Mouse (Mus musculus) midbrain, embryonic 11.5 days (tissue): ENCODE measurements at regions not wholly inside any gene's neighbourhood (a gene's known extent, or its start where the extent isn't known, plus 50 kb on each side); places are given as distances from the start of the nearest gene placed in this dataset.
"Not testable (repeated sequence)": the region's sequence is repeated elsewhere in the genome, so short reads cannot be mapped to it uniquely, and the experiment has no call there.

Source experiments
- ATAC-seq: fragments of 200-750 bp; cut with Nextera tagmentation; 2 replicates; pipeline ENCODE4 v1.8.0; 2017; ENCODE audit warnings: moderate TSS enrichment, moderate library complexity; ENCODE audit not compliant: low FRiP score
- DNase-seq: peaks from one replicate; pipeline ENCODE4 v3.0.0; 2015; ENCODE audit warnings: low spot score; ENCODE audit errors: missing footprints
- H3K27ac ChIP-seq: fragments of 300-500 bp; sonication (generic); 2 replicates; pipeline ENCODE4 v1.5.1; 2014; ENCODE audit warnings: low read depth, low read length
- H3K27me3 ChIP-seq: fragments of 300-500 bp; sonication (generic); 2 replicates; pipeline ENCODE4 v1.6.1; 2014; ENCODE audit warnings: mild to moderate bottlenecking, low read length, moderate library complexity, mixed read lengths; ENCODE audit not compliant: control insufficient read depth, insufficient read depth
- H3K36me3 ChIP-seq: fragments of 300-500 bp; sonication (generic); 2 replicates; pipeline ENCODE4 v1.6.1; 2014; ENCODE audit warnings: mild to moderate bottlenecking, low read length, moderate library complexity, mixed read lengths; ENCODE audit not compliant: control insufficient read depth, insufficient read depth
- H3K4me1 ChIP-seq: fragments of 300-500 bp; sonication (generic); 2 replicates; pipeline ENCODE4 v1.6.1; 2014; ENCODE audit warnings: low read length; ENCODE audit not compliant: control insufficient read depth, insufficient read depth
- H3K4me2 ChIP-seq: fragments of 300-500 bp; sonication (generic); 2 replicates; pipeline ENCODE4 v1.6.1; 2014; ENCODE audit warnings: mild to moderate bottlenecking, moderate library complexity
- H3K4me3 ChIP-seq: fragments of 300-500 bp; sonication (generic); 2 replicates; pipeline ENCODE4 v1.5.1; 2014; ENCODE audit warnings: low read depth, low read length
- H3K9ac ChIP-seq: fragments of 300-500 bp; sonication (generic); 2 replicates; pipeline ENCODE4 v1.6.1; 2014; ENCODE audit warnings: low read length
- H3K9me3 ChIP-seq: fragments of 300-500 bp; sonication (generic); 2 replicates; pipeline ENCODE4 v1.6.1; 2016; ENCODE audit warnings: low read length; ENCODE audit not compliant: control insufficient read depth
- WGBS: fragments of 180-500 bp; shearing (Covaris S2); extraction: QIAGEN DNeasy Blood & Tissue Kit; methylation state at CpG from one replicate; pipeline ENCODE4 v1.1.7; 2014; 5-methylcytosine and 5-hydroxymethylcytosine counted together

GRCm38 (mm10) chr17:60838794-60839193, 1825.6 kb upstream of the Nudt12 start:
- H3K4me2 ChIP-seq, H3K36me3 ChIP-seq, H3K9me3 ChIP-seq, ATAC-seq, H3K9ac ChIP-seq, H3K4me1 ChIP-seq, H3K27ac ChIP-seq, H3K4me3 ChIP-seq, H3K27me3 ChIP-seq, DNase-seq: not testable (repeated sequence)
- WGBS, result 89% methylated on average over 3 of the region's 3 CpGs

DNA sequence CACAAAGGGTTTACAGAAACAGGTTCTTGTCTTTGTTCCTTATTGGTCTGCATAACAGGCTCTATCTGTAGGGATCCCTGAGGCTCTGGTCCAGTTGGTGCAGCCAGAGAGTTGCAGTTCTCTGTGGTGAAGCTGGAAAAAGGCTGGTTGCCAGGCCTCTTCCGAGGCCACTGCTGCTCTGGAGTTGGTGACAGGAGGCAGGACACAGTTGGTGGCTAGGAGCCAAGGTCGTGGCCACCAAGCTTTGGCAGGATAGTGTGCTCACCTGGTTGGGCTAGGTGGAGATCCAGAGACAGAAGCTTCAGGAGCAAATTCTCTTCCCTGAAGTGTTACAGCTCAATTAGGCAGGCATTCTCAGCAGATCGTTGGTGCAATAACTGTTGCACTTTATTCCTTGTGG, 1819.4 kb upstream of the Nudt12 start:
- WGBS, result 79% methylated on average over 3 of the region's 3 CpGs
- DNase-seq, result no peak
- Histone ChIP-seq H3K4me1 (no peaks in the 10 kb centered on the region), H3K9me3 (no peaks in the 10 kb centered on the region), H3K9ac (no peak overlapping the region), H3K27ac (no peak overlapping the region), H3K4me2 (no peak overlapping the region), H3K27me3 (no peaks in the 10 kb centered on the region), H3K4me3 (no peak overlapping the region), H3K36me3 (no peaks in the 10 kb centered on the region)
- ATAC-seq, result no peak

DNA sequence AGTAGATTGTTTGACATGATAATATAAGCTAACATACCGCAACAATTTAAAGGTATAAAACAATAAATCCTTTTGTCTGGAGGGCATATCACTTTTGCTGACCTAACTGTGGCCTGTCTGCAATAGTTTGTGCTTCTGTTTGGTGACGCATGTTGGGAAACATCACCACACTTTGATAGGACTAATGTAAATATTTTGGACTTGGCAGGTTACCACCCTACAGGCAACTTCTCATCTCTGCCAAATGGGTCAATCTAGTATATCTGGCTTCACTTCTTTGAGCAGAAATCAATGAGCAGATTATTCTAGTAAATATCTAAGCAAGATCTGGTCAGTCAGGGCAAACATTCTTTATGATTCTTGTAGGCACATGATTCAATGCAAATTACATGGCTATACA, 1817.3 kb upstream of the Nudt12 start:
- H3K27me3 ChIP-seq, result no peaks in the 10 kb centered on the region
- H3K9me3 ChIP-seq, result no peaks in the 10 kb centered on the region
- ATAC-seq, result no peak
- H3K27ac ChIP-seq, result no peak overlapping the region
- no peak for DNase-seq
- no peaks in the 10 kb centered on the region for H3K4me1 ChIP-seq
- no peak overlapping the region for H3K4me2 ChIP-seq
- no peak overlapping the region for H3K4me3 ChIP-seq
- no peaks in the 10 kb centered on the region for H3K36me3 ChIP-seq
- 94% methylated on average over 2 of the region's 2 CpGs for WGBS
- H3K9ac ChIP-seq, result no peak overlapping the region

- no peak overlapping the region for H3K9ac ChIP-seq
- DNase-seq (no peak), ATAC-seq (no peak)
- H3K27ac ChIP-seq, result no peak overlapping the region
- H3K4me2 ChIP-seq, result no peak overlapping the region
- H3K36me3 ChIP-seq, result no peaks in the 10 kb centered on the region
- H3K4me1 ChIP-seq, result no peaks in the 10 kb centered on the region
- 68% methylated on average over 8 of the region's 8 CpGs for WGBS
- no peak overlapping the region for H3K4me3 ChIP-seq
- no peaks in the 10 kb centered on the region for H3K9me3 ChIP-seq
- H3K27me3 ChIP-seq, result no peaks in the 10 kb centered on the region
These were observed 1791.7 kb upstream of the Nudt12 start for GRCm38 (mm10) chr17:60804715-60805449.

DNA sequence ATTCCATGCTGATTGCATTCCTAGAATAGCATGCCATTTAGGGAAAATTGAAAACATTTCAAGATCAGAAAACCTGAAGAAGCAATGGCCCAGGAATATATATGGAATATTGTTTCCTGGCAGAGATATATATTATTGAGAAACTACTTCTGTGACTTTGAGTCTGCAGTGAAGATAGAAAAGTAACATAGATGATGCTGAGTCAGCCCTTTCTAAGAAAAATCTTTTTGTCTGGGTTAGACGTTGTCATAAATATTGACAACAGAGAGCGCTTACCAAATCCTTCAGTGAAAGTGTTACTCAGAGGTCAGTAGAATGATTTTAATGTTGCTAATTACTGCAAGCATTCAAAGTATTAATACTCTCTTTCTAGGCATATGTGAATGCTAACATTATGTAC, 1749.1 kb upstream of the Nudt12 start:
- ATAC-seq (no peak), DNase-seq (no peak)
- 88% methylated on average over 2 of the region's 2 CpGs for WGBS
- Histone ChIP-seq H3K9ac (no peak overlapping the region), H3K27ac (no peak overlapping the region), H3K9me3 (no peaks in the 10 kb centered on the region), H3K27me3 (no peaks in the 10 kb centered on the region), H3K4me2 (no peak overlapping the region), H3K4me3 (no peak overlapping the region), H3K4me1 (no peaks in the 10 kb centered on the region), H3K36me3 (no peaks in the 10 kb centered on the region)

DNA sequence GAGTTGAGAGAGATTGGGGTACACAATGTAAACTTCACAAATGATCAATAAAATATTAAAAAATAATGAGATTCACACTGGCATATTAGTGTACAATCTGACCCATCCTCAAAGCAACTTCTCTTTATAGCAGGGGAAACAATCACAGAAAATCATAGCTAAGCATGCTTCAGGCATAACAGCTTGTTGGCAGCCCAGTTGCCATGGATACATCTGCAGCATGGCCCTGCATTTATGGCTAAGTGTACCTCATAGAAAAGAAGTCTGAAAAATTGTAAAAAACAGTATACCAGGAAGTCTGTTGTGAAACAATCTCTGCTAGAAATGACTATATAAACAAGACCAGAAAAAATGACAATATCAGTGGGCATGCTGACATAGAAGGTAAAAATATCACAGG, 1747.9 kb upstream of the Nudt12 start:
- no peaks in the 10 kb centered on the region for H3K27me3 ChIP-seq
- H3K4me2 ChIP-seq, result no peak overlapping the region
- H3K9me3 ChIP-seq, result no peaks in the 10 kb centered on the region
- no peak overlapping the region for H3K9ac ChIP-seq
- no peak overlapping the region for H3K27ac ChIP-seq
- H3K36me3 ChIP-seq, result no peaks in the 10 kb centered on the region
- ATAC-seq (no peak), DNase-seq (no peak)
- H3K4me3 ChIP-seq, result no peak overlapping the region
- no peaks in the 10 kb centered on the region for H3K4me1 ChIP-seq

GRCm38 (mm10) chr17:60742856-60743255, 1729.7 kb upstream of the Nudt12 start:
- no peak for DNase-seq
- no peaks in the 10 kb centered on the region for H3K4me1 ChIP-seq
- H3K9ac ChIP-seq, result no peak overlapping the region
- no peaks in the 10 kb centered on the region for H3K9me3 ChIP-seq
- no peak overlapping the region for H3K27ac ChIP-seq
- 82% methylated on average over 1 of the region's 1 CpGs for WGBS
- H3K36me3 ChIP-seq, result no peaks in the 10 kb centered on the region
- H3K4me3 ChIP-seq, result no peak overlapping the region
- no peak for ATAC-seq
- H3K27me3 ChIP-seq, result peaks cover 6% of the 10 kb centered on the region
- H3K4me2 ChIP-seq, result no peak overlapping the region

DNA sequence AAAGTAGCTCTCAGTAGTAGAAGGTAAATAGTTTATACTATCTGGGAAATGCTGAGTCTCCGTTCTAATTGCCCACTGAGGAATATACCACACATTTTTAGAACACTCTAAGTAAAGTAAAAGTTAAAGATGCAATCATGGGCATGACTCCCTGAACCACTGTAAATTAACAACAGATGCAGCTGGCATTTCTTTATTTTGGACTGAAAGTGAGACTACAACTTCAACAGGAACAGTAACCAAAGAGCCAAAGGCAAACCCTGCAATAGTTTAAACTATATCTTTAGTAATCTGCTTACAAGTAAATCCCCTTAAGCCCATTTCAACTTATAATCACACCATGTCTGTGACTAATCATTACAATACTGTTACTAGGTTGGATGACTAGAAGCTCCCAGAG, 1725.0 kb upstream of the Nudt12 start:
- peaks cover 13% of the 10 kb centered on the region for H3K27me3 ChIP-seq
- no peak overlapping the region for H3K27ac ChIP-seq
- no peaks in the 10 kb centered on the region for H3K36me3 ChIP-seq
- H3K4me3 ChIP-seq, result no peak overlapping the region
- ATAC-seq, result 0 out of 2 replicates have a peak, but pooled peaks have one; percentile 46
- no peaks in the 10 kb centered on the region for H3K9me3 ChIP-seq
- no peaks in the 10 kb centered on the region for H3K4me1 ChIP-seq
- H3K4me2 ChIP-seq, result no peak overlapping the region
- WGBS, result 79% methylated on average over 1 of the region's 1 CpGs
- H3K9ac ChIP-seq, result no peak overlapping the region
- DNase-seq, result no peak

GRCm38 (mm10) chr17:60720138-60720537, 1707.0 kb upstream of the Nudt12 start:
- 93% methylated on average over 2 of the region's 2 CpGs for WGBS
- H3K27ac ChIP-seq, result no peak overlapping the region
- no peaks in the 10 kb centered on the region for H3K36me3 ChIP-seq

More at GRCm38 (mm10) chr17:60720138-60720537, 1707.0 kb upstream of the Nudt12 start:
- H3K27me3 ChIP-seq, result no peaks in the 10 kb centered on the region
- DNase-seq, result peak; percentile 72
- ATAC-seq, result no peak
- no peak overlapping the region for H3K4me3 ChIP-seq
- H3K4me2 ChIP-seq, result no peak overlapping the region
- no peaks in the 10 kb centered on the region for H3K4me1 ChIP-seq
- no peak overlapping the region for H3K9ac ChIP-seq
- no peaks in the 10 kb centered on the region for H3K9me3 ChIP-seq
